Mouse (Mus musculus) cerebellum, adult 9-11 months (tissue): ENCODE results near the gene Padi1.
A peak's percentile ranks its signal among the peaks of the same experiment; 100 is the strongest.

Experiments used
- DNase-seq: peaks from one replicate; pipeline ENCODE4 v3.0.0; 2022

Gene Padi1

DNA sequence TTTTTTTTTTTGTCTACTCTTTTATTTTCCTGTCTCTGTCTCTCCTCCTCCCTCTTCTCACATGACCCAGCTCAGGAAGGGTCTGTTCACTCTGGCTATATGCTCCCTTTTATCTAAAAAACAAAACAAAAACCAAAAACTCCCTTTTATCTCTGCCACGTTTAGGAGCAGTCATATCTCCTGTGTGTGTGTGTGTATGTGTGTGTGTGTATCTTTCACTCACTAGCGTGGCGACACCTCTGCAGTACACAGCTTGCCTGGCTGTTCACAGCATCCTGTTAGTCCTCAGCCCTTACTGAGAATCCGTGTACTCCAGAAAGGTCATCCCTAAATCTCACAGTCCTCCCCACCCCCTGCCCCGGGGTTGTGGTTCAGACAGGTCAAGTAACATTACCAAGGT is 30.1 kb downstream of the Padi1 start:
- no peak for DNase-seq

DNA sequence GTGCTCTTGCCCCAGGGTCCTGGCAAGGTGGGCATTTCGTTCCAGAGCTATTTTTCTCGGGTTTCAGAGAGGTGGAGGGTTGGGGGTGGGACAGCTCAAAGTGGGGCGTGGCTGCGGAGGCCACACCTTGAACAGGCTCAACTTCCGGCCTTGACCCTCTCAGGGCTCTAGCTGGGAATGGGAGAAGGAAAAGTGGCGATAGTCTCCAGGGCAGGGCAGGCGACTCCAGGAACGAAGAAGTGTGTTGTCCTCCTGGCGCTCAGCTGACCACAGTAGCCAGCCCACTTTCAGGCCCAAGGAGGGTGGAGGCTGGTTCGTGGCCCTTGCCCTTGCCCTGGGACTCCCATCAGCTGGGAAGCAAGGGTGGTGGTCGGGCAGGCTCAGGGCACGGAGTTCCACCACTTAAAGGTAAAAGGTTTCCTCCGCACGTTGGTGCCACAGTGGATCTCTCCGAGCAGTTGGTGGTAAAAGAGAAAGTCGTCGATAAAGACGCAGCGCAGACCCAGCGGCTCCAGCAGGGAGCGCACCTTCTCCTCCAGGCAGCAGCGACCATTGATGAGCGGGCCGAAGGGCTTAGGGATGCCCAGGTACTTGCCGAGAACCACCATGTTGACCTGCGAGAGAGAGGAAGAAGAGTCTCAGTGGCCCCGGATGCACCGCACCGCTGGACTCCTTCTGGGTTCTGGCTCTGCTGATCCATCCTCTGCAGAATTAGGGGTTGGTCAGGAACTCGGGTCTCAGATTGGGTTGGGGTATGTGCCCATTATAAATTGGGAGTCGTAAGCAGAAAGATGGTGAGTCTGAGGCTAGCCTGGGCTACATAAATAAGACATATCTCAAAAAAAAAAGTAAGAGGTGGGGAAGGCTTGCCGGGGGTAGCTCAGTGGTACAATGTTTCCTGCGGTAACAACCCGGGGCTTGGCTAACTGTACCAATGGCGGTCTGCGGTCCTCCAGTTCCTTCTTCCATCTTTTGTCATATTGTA is 31.0 kb downstream of the Padi1 start:
- DNase-seq = no peak

DNA sequence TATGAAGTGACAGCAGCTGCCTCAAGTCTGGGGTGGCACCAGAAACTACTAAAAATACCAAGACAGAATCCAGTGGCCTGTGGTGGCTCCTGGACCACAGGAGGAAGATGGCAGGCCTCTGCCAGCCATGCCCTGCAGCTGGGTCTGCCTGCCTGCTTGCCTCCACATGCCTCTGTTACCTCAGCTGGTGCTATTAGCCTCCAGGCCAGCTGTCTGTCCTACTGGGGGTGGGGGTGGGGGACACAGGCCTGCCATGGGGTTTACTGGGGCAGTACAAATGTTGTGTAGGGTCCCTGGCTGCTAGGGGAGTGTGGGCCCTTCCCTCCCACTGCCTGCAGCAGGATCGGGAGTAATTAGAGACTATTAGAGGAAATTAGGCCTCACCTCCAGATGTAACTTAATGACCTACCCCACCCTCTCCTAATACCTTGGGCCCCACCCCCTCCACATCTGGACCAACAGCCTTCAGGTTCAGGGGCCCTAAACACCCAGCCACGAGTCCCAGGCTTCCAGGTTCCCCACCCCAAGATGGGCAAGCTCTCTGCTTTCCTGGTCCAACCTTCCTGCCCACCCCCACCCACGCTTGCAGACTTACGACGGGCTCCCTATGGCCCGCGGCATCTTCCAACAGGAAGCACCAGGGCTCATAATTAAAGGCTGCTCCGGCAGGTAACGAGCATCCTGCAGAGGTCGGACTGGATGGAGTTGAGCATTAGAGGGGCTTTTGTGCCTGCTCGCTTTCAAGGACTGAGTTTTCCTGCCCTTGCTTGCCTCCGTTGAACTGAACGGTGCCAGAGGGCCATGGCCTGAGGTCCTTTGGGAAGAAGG is 32.0 kb downstream of the Padi1 start:
- no peak for DNase-seq

DNA sequence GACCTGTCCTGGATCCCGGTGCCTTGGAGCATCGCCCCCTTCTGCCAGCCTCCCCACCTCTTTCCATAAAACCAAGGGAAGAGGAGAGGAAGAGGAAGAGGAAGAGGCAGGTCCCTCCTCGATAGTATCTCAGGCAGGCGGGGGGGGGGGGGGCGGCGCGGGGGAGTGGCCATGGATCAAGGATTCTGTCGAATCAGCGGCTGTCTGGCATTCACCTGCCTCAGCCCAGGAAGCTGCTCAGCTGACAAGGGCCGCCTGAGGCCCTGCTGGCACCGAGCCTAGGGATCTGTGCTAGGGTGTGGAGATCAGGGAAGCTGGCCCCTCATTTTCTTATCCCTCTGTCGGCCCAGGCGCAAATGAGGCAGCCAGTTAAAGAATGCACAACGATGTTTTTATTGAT is 33.0 kb downstream of the Padi1 start:
- DNase-seq = no peak

DNA sequence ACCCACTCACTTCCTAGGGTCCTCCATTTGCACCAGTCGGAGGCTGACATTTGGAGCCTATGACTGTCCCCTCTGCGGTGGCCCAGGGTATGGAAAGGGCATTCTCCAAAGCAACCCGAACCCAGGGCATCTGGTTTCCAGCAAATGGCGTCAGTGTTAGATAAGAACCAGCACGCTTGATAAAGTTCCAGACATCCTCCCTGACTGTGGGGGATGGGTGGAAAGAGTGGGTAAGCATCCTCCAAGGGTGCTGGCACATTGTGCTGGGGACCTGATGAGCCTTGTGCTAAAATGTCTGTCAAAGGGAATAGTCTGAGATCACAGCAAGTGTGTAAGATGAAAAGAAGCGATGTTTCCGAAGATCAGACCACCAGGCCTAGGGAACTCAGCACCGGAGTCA is 33.4 kb downstream of the Padi1 start:
- DNase-seq = no peak

DNA sequence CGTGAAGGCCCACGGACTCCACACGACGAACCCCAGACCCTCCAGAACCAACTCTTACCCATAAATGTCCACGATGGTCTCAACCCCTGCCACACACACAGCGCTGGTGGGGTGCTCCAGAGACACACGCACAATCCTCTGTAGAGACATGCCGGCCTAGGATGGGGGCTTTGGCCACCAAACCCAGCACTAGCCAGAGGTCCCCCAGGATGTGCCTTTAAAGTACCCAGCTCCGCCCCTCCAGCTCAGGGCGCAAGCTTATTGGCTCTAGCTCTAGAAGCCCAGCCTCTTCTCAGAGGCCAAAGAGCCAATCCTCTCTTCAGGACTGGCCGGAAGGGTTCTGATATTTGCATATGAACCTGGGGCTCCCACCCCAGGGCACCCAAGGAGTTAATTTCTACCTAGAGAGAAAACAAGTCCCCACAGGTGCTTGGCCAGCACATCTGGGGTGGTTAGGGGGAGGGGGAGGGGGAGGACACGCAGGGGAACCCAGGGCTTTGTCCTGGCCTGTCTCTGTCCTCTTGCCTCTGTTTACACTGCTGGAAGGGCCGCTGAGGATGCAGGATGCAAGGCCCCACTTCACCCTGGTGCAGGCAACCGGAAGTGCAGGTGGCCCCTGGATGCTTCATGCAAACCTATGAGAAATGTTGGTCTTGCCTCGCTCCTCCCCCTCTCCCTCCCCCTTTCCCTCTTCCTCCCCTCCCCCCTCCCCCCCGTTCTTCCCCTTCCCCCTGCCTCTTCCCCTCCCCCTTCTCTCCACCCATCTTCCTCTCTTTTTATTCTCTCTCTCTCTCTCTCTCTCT is 34.9 kb downstream of the Padi1 start, which contains the start of gene Padi3:
Padi3 (minus strand) TSS at position 191 of the 803 bp plus-strand sequence.
- no peak for DNase-seq

DNA sequence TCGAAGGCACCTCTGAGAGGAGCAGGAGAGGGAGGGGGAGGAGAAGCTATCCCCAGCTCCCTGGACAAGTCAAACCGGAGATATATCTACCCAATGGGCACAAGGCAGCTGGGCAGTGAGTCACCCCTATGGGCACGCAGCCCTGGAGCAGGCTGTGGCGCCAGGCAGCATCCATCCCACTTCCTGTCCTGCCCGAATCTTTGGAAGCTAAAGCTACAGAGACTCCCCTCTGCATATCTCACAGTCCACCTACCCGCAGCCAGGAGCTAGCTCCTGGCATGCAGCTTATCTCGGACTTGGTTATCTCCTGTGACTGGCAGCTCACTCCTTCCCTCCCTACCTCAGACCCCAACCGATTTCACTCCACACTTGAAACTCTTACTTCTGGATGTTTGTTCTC is 36.5 kb downstream of the Padi1 start:
- DNase-seq = no peak

DNA sequence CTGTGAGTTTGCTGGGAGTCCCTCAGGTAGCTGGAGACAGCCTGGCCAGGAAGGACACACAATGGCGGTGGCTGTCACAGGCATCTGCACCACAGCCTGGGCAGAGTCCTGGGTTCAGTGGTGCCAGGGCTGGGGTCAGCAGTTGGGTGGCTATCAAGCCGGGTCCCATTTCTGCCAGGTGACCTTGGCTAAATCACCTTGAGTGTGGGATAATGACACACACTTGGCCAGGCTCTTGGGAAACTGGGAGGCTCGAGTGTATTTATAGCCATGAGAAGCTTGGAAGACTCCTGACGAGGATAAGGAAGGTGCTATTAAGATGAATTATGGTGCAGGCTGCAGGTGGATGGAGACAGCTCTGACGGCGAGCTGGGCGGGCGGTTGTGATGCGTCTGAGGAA is 41.0 kb downstream of the Padi1 start:
- DNase-seq = no peak

DNA sequence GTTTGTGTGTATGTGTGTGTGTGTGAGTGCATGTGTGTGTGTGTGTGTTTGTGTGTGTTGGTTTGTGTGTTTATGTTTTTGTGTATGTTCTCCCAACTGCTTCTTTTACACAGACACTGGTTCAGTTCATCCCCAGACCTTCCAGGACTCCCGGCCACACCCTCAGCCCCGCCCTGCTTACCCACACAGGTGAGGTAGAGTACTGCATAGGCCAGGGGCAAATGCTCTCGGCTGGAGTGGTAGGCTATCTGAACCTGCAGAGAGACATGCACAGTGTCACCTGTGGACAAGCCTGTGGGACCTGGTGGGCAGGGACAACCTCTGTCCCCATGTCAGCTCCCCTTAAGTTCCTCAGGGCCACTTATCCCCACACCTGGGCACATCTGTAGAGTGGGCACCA is 44.2 kb downstream of the Padi1 start:
- no peak for DNase-seq

DNA sequence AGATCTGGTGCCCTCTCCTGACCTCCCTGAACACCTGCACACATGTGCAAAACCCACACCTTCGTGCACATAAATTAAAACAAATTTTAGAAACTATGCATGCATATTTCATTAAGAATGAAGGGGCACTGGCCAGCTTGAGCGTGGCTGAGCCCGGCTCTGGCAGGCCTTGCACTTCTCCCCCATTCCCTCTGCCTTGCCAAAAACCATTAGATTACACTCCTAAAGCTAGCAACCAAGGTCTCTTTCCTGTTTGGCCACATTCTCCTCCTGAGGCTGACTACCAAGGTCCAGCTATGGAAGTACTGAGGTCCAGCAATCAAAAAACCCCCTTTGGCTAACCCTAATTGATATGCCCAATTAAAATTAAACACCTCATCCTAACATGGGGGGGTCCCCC is 48.8 kb downstream of the Padi1 start:
- no peak for DNase-seq

DNA sequence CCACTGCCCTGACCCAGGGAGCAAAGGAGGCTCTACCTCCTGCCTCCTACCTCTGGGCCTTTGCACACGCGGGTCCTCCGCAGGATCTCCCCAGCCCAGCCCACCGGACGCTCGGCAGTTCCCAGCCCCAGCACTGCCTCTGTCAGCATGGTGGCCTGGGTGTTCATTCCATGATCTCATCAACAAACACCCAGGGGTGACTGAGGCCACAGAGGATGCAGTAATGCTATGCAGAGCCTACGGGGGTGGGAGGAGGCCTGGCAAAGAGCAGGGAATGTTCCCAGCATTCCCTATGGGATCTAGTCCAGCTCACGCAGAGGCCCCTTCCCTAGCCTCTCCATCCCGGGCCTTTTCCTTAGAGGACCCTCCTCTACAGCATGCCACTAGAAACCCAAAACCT is 50.9 kb downstream of the Padi1 start:
- DNase-seq = no peak

DNA sequence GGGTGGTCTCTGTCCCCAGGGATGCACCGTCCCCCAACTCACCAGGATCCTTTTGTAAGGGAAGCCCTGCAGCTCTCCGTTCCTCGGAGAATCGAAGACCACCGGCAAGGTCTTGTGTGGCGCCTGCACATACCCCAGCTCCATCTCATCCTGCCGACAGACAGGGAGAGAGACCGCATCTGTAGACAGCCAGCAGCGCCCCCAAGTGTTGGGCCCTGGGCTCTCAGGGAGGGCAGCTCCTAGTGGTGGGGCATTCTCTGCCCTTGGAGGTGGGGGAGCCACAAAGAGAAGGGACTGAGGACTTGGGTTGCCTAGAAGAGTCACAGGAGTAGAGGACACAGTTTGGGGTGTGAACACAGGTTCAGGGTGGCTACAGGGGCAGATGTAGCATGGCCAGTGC is 51.8 kb downstream of the Padi1 start:
- DNase-seq = no peak

DNA sequence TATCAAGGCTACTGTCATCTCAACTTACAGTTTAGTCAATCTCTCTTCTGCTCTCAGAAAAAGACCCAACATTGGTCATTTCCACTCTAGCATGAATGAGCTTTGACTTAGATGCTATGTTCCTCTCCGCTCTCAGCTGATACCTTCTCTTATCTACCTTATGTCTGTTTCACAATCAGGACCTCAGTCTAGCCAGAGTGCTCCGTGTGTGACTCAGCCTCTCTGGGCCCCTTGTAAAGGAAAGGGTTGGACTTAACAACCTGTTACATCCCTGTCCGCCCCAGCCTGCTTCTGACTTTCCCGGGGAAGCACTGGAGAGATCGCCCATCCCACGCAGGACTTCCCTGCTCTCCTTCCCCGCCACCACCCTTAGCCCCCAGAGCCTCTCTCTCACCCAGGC is 53.0 kb downstream of the Padi1 start:
- no peak for DNase-seq

DNA sequence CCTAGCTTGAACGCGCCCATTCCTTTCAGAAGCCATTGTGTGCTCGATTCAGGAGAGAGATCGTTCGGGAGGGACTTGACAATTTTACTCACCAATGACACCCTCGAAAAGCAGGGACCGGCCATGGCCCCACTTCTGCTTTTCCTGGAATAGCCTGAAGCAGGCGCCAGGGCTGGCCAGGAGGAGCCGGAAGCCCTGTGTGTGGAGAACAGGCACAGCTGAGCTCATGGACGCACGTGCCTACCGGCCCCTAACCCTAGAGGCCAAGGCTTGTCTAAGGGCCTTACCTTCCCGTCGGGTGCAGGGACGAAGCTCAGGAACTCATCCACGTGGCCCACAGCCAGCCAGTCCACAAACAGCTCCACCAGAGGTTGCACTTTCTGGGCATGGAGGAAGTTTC is 54.5 kb downstream of the Padi1 start:
- no peak for DNase-seq

DNA sequence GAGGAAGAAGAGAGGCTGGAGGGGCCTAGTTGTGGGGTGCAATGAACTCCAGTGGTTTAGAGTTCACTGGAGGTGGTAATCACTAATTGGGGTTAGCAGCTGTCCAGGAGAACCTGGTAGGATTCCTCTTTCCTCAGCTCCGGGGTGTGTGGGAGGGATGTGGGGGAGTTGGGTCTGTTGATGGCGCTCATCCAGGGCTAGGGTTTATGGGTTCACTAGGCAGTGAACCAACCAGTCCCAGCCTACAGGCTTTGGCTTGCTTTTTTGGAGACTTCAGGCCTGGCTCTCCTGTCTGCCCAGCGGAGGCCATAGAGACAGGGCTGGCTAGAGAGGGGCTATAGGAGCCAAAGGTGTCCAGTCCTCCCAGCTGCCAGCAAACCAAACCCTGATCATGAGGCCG is 55.6 kb downstream of the Padi1 start:
- DNase-seq = no peak

DNA sequence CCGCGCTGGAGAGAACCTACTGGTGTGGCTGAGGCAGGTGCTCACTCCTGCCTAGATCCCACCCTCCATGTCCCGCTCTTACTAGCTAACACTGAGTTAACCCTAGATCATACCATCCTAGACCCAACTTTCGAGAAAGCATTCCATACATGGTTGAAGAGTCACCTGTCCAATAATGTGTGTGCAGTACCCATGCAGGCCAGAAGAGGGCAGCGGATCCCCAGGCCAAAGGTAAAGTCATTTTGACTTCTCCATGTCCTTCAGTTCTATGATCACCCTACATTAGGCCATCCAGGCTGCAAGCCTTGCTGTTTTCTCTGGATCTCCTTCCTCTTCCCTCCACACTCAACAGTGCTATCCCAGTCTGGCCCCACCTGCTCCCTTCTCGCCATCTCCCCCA is 56.6 kb downstream of the Padi1 start:
- peak; percentile 16 for DNase-seq

DNA sequence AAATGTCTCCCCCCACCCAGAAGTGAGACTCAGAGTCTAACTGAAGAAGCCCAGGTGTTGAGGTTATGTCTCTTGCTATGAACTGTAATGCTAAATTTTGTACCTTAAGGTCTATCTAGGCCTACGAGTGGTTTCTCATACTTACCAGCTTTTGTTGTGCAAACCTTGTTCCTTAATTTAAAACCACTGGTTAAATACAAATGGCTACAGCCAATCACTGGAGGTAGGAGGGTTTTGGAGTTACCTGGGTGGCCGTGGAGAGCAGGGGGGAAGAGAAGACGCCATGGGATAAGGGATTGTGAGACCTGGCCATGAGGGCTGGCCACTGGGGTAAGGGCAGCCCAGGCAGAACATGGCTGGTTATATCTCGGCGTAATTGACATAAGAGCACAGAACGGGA is 57.3 kb downstream of the Padi1 start:
- DNase-seq = no peak

DNA sequence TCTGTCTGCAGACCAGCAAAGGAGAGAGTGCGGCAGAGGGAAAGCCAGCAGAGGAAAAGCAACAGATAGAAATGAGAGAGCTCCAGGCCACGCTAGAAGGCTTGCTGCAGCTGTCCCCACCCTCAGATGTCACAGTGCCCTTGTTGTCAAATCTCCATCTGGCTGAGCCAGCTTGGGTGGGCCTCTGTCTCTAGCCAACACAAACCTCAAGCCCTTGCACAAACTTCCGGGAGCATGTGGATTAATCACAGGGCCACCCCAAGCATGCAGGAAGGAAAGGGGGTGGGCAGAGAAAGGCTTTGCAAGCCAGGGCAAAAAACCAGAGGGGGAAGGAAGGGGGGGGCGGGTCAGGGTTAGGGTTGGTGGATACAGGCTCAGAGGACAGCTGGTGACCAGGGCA is 58.2 kb downstream of the Padi1 start:
- DNase-seq = no peak

DNA sequence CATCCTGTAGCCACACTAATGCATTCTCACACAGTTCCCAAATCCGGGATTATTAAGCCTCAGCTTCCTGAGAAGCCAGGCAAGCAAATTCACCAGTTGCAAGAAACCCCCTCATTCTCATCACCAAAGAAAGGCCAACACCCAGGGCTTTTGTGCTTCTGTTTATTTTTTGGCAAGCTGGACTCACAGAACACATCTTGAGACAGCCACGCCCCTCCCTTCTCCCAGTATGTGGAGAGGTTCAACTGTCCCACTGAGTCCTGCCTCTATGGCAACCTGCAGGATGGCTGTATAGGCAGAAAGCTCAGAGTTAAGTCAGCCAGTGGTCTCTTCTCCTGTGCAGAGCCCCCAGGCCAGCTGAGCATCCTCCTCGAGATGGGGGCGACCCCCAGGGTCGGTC is 60.4 kb downstream of the Padi1 start:
- DNase-seq = no peak

DNA sequence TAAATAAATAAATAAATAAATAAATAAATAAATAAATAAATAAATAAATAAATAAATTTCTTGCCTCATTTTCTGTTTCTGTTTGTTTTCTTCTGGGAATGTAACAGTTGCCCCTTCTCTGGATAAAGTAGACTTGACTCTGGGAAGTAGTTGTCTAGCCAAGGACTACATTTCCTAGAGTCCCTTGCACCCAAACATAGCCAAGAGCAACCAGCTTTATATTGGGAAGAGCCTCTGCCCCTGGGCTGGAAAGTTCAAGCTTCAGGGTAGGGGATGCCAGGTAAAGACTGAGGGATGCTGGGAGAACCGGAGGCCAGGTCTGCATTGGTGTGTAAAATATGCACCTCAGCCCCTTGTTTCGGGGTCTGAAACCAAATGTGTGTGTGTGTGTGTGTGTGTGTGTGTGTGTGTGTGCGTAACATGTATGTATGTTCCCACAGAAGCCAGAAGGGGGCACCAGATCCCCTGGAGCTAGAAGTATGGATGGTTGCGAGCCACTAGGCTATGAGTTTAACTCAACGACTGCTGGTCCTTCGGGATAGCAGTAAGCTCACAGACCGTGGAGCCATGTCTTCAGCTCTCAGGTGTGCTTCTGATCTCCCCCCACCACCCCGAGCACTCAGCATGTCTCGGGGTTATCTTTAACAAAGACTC is 61.2 kb downstream of the Padi1 start:
- DNase-seq = no peak

DNA sequence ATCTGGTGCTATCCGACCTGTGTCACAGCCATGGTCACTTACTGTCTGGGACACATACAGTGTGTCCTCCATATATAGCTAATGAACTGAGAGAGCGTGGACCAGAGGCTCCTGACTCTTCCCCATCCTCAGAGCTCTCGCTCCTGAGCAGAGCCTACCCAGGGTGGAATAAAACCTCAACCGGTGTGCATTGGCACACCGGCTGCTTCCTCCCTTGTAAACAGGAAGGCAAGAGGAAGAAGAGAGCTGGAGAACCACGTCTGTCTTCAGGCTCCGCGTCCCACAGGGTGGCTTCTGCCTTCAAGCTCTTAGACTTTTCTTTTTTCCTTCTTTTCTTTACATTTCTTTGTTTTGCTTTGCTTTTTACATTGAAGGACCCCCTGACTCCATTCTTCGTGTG is 62.8 kb downstream of the Padi1 start:
- DNase-seq = no peak

DNA sequence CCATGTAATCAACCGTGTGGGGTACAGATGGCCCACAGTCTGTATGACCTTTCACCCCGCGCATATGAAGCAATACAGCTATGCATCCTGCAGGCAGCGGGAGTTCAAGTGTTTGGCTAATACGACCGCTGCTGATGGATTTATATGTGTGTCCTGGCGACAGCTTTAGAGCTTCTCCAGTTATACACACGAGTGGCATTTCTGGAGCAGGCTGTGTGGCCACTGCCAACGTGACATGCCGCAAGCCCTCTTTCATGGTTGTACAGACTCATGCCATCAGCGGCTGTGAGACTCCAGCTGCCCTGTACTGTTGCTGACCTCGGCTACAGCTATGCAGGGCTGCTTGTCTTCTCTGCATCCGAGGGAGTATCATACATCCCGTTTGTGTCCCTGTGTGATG is 65.1 kb downstream of the Padi1 start:
- no peak for DNase-seq
